Mouse (Mus musculus): ENCODE measurements around the gene Asic5. TPM values are rescaled to one million over a fixed set of nuclear protein-coding genes. Genes with fewer than 3 reads are reported as not detected.

The Asic5 gene
- polyA plus RNA-seq, 1 experiment from 2014 or later, result 1.3 TPM

GRCm38 (mm10) chr3:81949048-81949447, 33.0 kb upstream of the Asic5 start:
- no peak for ATAC-seq
- no peak for TF ChIP-seq CTCF (IDR thresholded peaks at IDR 0.05; ENCODE audit: low read depth)

GRCm38 (mm10) chr3:81951785-81952184, 30.3 kb upstream of the Asic5 start:
- Histone ChIP-seq H3K36me3 (ENCODE audit: control insufficient read depth, insufficient read depth) (peaks cover 9% of the 10 kb centered on the region; the same call in 1 of the 2 replicates), H3K4me1 (replicated peaks; ENCODE audit: control insufficient read depth, insufficient read depth, low read length) (no peaks in the 10 kb centered on the region), H3K27ac (ENCODE audit: low read depth, low read length) (no peak overlapping the region), H3K9me3 (ENCODE audit: control insufficient read depth) (no peaks in the 10 kb centered on the region), H3K9ac (ENCODE audit: low read depth, low read length) (no peak overlapping the region), H3K4me2 (replicated peaks; ENCODE audit: low read depth) (no peak overlapping the region), H3K27me3 (replicated peaks; ENCODE audit: control insufficient read depth, insufficient read depth, low read length) (no peaks in the 10 kb centered on the region), H3K4me3 (ENCODE audit: low read depth, low read length) (no peak overlapping the region)
- no peak for ATAC-seq
- TF ChIP-seq CTCF (IDR thresholded peaks at IDR 0.05; ENCODE audit: low read depth), result no peak
- 49% methylated on average over 2 of the region's 2 CpGs for WGBS

More at GRCm38 (mm10) chr3:81949048-81949447, 33.0 kb upstream of the Asic5 start:
- H3K36me3 ChIP-seq (ENCODE audit: control insufficient read depth, insufficient read depth), result peaks cover 9% of the 10 kb centered on the region; the same call in 1 of the 2 replicates
- no peaks in the 10 kb centered on the region for H3K4me1 ChIP-seq (replicated peaks; ENCODE audit: control insufficient read depth, insufficient read depth, low read length)
- no peaks in the 10 kb centered on the region for H3K9me3 ChIP-seq (ENCODE audit: control insufficient read depth)
- H3K9ac ChIP-seq (ENCODE audit: low read depth, low read length), result no peak overlapping the region
- H3K4me3 ChIP-seq (ENCODE audit: low read depth, low read length), result no peak overlapping the region
- H3K27me3 ChIP-seq (replicated peaks; ENCODE audit: control insufficient read depth, insufficient read depth, low read length), result no peaks in the 10 kb centered on the region
- H3K27ac ChIP-seq (ENCODE audit: low read depth, low read length), result no peak overlapping the region
- H3K4me2 ChIP-seq (replicated peaks; ENCODE audit: low read depth), result no peak overlapping the region
- WGBS, result 90% methylated on average over 1 of the region's 1 CpGs

GRCm38 (mm10) chr3:81957484-81957883, 24.6 kb upstream of the Asic5 start:
- 87% methylated on average over 5 of the region's 5 CpGs for WGBS
- no peak overlapping the region for H3K4me3 ChIP-seq (ENCODE audit: low read depth, low read length)
- no peak for TF ChIP-seq CTCF (IDR thresholded peaks at IDR 0.05; ENCODE audit: low read depth)
- H3K9me3 ChIP-seq (ENCODE audit: control insufficient read depth), result no peaks in the 10 kb centered on the region
- H3K4me1 ChIP-seq (replicated peaks; ENCODE audit: control insufficient read depth, insufficient read depth, low read length), result no peaks in the 10 kb centered on the region
- ATAC-seq, result no peak
- no peak overlapping the region for H3K9ac ChIP-seq (ENCODE audit: low read depth, low read length)
- no peak overlapping the region for H3K27ac ChIP-seq (ENCODE audit: low read depth, low read length)
- no peak overlapping the region for H3K4me2 ChIP-seq (replicated peaks; ENCODE audit: low read depth)
- H3K36me3 ChIP-seq (ENCODE audit: control insufficient read depth, insufficient read depth), result no peaks in the 10 kb centered on the region
- no peaks in the 10 kb centered on the region for H3K27me3 ChIP-seq (replicated peaks; ENCODE audit: control insufficient read depth, insufficient read depth, low read length)

GRCm38 (mm10) chr3:81961336-81961735, 20.8 kb upstream of the Asic5 start:
- H3K36me3 ChIP-seq (ENCODE audit: control insufficient read depth, insufficient read depth), result no peaks in the 10 kb centered on the region
- H3K4me1 ChIP-seq (replicated peaks; ENCODE audit: control insufficient read depth, insufficient read depth, low read length), result no peaks in the 10 kb centered on the region

GRCm38 (mm10) chr3:81963768-81964167, 18.3 kb upstream of the Asic5 start:
- no peak for TF ChIP-seq CTCF (IDR thresholded peaks at IDR 0.05; ENCODE audit: low read depth)
- H3K4me3 ChIP-seq (ENCODE audit: low read depth, low read length), result no peak overlapping the region
- no peaks in the 10 kb centered on the region for H3K27me3 ChIP-seq (replicated peaks; ENCODE audit: control insufficient read depth, insufficient read depth, low read length)
- no peaks in the 10 kb centered on the region for H3K36me3 ChIP-seq (ENCODE audit: control insufficient read depth, insufficient read depth)
- no peak overlapping the region for H3K4me2 ChIP-seq (replicated peaks; ENCODE audit: low read depth)
- no peak for ATAC-seq
- no peak overlapping the region for H3K9ac ChIP-seq (ENCODE audit: low read depth, low read length)
- 80% methylated on average over 5 of the region's 5 CpGs for WGBS
- H3K9me3 ChIP-seq (ENCODE audit: control insufficient read depth), result no peaks in the 10 kb centered on the region
- no peak overlapping the region for H3K27ac ChIP-seq (ENCODE audit: low read depth, low read length)
- H3K4me1 ChIP-seq (replicated peaks; ENCODE audit: control insufficient read depth, insufficient read depth, low read length), result no peaks in the 10 kb centered on the region

More at GRCm38 (mm10) chr3:81961336-81961735, 20.8 kb upstream of the Asic5 start:
- Histone ChIP-seq H3K9me3 (ENCODE audit: control insufficient read depth) (no peaks in the 10 kb centered on the region), H3K4me3 (ENCODE audit: low read depth, low read length) (no peak overlapping the region), H3K27ac (ENCODE audit: low read depth, low read length) (no peak overlapping the region), H3K4me2 (replicated peaks; ENCODE audit: low read depth) (no peak overlapping the region), H3K9ac (ENCODE audit: low read depth, low read length) (no peak overlapping the region), H3K27me3 (replicated peaks; ENCODE audit: control insufficient read depth, insufficient read depth, low read length) (no peaks in the 10 kb centered on the region)
- ATAC-seq, result no peak
- no peak for TF ChIP-seq CTCF (IDR thresholded peaks at IDR 0.05; ENCODE audit: low read depth)
- 74% methylated on average over 5 of the region's 5 CpGs for WGBS

- Histone ChIP-seq H3K4me2 (replicated peaks; ENCODE audit: low read depth) (no peak overlapping the region), H3K9ac (ENCODE audit: low read depth, low read length) (no peak overlapping the region), H3K4me1 (replicated peaks; ENCODE audit: control insufficient read depth, insufficient read depth, low read length) (no peaks in the 10 kb centered on the region), H3K4me3 (ENCODE audit: low read depth, low read length) (no peak overlapping the region), H3K27ac (ENCODE audit: low read depth, low read length) (no peak overlapping the region), H3K9me3 (ENCODE audit: control insufficient read depth) (no peaks in the 10 kb centered on the region), H3K27me3 (replicated peaks; ENCODE audit: control insufficient read depth, insufficient read depth, low read length) (no peaks in the 10 kb centered on the region), H3K36me3 (ENCODE audit: control insufficient read depth, insufficient read depth) (no peaks in the 10 kb centered on the region)
- ATAC-seq, result no peak
- WGBS, result 62% methylated on average over 3 of the region's 3 CpGs
- TF ChIP-seq CTCF (IDR thresholded peaks at IDR 0.05; ENCODE audit: low read depth), result no peak
These were observed 17.5 kb upstream of the Asic5 start for GRCm38 (mm10) chr3:81964596-81964995.

- WGBS, result 47% methylated on average over 4 of the region's 4 CpGs
- H3K9ac ChIP-seq (ENCODE audit: low read depth, low read length), result no peak overlapping the region
- no peak for ATAC-seq
These were observed 6.5 kb upstream of the Asic5 start for GRCm38 (mm10) chr3:81975607-81976006.

More at GRCm38 (mm10) chr3:81975607-81976006, 6.5 kb upstream of the Asic5 start:
- Histone ChIP-seq H3K4me1 (replicated peaks; ENCODE audit: control insufficient read depth, insufficient read depth, low read length) (no peaks in the 10 kb centered on the region; the same call in 1 of the 2 replicates), H3K4me3 (ENCODE audit: low read depth, low read length) (no peak overlapping the region), H3K9me3 (ENCODE audit: control insufficient read depth) (no peaks in the 10 kb centered on the region), H3K36me3 (ENCODE audit: control insufficient read depth, insufficient read depth) (no peaks in the 10 kb centered on the region), H3K27ac (ENCODE audit: low read depth, low read length) (no peak overlapping the region), H3K27me3 (replicated peaks; ENCODE audit: control insufficient read depth, insufficient read depth, low read length) (no peaks in the 10 kb centered on the region), H3K4me2 (replicated peaks; ENCODE audit: low read depth) (no peak overlapping the region)
- TF ChIP-seq CTCF (IDR thresholded peaks at IDR 0.05; ENCODE audit: low read depth), result no peak
